Mouse (Mus musculus): ENCODE data around the gene Faap100.
A peak's percentile ranks its signal among the peaks of the same experiment; 100 is the strongest.

Faap100 gene

DNA sequence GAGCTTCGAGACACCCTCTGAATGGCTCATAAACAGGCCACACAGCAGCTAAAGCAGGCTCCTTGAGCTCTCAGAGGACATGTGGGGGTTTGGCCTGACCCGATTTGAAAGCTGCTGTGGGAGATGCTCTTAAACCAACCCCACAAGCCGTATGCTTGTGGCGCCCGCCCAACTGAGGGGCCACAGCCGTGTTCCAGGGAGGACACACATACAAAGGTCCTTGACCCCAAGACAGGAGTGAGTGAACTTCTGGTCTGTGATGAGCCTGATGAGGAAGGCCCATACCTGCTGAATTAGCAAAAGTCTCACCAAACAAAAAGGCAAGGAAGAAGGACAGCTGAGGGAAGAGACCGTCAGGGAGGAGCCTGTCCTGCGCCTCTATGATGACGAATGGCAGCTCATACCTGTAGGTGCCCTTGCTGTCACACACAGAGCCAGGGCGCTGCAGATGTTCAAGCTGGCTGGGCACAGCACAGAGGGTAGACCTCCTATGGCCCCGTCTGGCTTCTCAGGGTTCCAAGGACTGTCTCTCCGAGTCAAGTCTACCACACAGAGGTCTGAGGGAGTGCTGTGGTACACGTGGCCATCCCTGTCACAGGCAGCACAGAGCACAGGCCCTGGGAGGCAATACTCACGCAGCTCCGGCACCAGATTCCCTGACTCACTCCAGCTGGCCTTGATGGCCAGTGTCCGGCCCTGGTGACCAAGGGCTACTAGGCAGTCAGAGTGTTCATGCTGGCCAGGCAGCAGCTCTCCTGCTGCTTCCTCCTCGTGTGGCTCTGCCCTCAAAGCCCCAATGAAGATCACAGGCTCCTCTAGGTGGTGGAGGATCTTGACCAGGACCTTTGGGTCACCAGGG, 2.0 kb downstream of the Faap100 start:
- no peak for DNase-seq (ENCODE audit: extremely low read depth, low read depth)

- DNase-seq (ENCODE audit: extremely low read depth, low read depth): no peak
These were observed 3.2 kb downstream of the Faap100 start for GRCm38 (mm10) chr11:120375324-120375723.

- no peak for DNase-seq (ENCODE audit: extremely low read depth, low read depth)
These were observed 4.6 kb downstream of the Faap100 start for GRCm38 (mm10) chr11:120373820-120374586.

DNA sequence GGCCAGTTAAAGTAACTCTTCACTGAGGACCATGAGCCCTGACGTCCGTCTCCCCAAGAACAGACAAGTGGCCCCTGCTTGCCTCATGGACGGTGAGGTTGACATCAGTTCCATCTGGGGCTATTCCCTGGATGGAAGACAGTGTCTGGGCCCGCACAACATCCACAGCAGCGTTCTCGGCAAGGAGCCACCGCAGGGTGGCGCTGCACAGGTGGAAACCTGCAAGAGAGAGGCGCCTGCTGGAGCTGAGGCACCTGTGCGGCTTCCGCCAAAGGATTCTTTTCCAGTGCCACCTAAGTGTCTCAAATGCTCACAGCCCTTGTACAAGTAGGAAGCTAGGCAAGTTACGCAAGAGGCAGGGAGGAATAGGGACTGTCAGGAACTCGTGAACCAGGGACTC, 5.5 kb downstream of the Faap100 start:
- no peak for DNase-seq (ENCODE audit: extremely low read depth, low read depth)

DNA sequence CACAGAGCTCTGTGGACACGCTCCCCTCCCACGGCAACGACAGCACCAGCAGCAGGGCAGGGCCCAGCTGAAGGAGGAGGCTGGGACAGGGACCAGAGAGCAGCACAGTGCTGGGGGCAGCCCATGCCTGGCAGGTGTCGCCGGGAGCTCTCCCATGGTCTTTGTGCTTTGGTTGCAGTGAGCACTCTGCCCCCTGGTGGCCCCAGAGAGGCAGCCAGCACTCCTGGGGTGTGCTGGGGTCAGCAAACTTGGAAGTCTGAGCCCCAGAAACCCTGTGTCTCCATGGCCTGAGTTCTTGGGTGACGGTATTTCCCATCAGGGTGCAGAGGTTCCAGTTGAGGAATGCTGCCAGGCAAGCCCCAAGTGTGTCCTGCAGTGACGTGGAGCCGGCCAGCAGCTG, 8.9 kb downstream of the Faap100 start:
- no peak for DNase-seq (ENCODE audit: extremely low read depth, low read depth)

- no peak for DNase-seq (ENCODE audit: extremely low read depth, low read depth)
These were observed 12.0 kb downstream of the Faap100 start for GRCm38 (mm10) chr11:120366443-120367027.

- no peak for DNase-seq (ENCODE audit: extremely low read depth, low read depth)
These were observed 15.7 kb downstream of the Faap100 start for GRCm38 (mm10) chr11:120362891-120363290.

DNA sequence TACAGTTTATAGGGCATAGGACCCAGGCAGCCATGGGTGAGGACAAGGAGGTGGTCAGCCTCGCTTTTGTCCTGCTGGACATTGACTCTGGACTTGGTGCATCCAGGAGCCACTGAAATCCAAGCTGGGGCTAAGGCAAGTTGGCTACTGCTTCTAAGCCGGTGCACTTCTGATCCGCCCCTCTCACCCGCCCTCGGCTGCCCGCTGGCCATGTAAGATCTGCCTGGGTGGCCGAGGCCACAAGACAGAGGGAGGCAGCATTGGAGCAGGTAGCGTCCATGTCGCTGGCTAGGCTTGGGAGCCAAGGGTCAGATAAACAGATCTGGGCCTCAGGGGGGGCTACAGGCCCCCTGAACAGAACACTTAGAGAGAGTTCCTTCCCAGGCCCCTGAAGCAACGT, 17.3 kb downstream of the Faap100 start, which contains the start of gene Fscn2:
TSS of gene Fscn2 (plus strand) at position 240 of the 400 bp plus-strand sequence.
- DNase-seq (ENCODE audit: extremely low read depth, low read depth): no peak

GRCm38 (mm10) chr11:120360755-120361154, 17.8 kb downstream of the Faap100 start:
- no peak for DNase-seq (ENCODE audit: extremely low read depth, low read depth)

DNA sequence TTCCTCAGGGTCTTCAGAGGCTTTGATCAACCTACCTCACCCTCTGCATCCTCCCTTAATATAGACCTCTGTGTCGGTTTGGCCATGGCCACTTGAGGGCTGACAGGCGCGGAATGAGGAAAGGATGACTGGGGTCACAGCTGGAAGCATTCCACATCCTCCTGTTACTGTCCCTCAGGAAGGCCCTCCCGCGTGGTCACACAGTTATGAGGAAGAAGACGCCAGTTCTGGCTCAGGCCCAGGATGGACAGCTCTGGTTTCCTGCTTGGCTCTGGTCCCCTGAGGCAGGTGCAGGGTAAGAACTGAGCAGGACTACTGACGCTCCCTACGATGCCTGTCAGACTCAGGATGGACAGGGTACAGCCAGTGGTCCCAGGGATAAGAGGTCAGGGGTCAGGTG, 18.5 kb downstream of the Faap100 start:
- DNase-seq (ENCODE audit: extremely low read depth, low read depth): no peak

- no peak for DNase-seq (ENCODE audit: extremely low read depth, low read depth)
These were observed 19.2 kb downstream of the Faap100 start for GRCm38 (mm10) chr11:120359391-120359790.

DNA sequence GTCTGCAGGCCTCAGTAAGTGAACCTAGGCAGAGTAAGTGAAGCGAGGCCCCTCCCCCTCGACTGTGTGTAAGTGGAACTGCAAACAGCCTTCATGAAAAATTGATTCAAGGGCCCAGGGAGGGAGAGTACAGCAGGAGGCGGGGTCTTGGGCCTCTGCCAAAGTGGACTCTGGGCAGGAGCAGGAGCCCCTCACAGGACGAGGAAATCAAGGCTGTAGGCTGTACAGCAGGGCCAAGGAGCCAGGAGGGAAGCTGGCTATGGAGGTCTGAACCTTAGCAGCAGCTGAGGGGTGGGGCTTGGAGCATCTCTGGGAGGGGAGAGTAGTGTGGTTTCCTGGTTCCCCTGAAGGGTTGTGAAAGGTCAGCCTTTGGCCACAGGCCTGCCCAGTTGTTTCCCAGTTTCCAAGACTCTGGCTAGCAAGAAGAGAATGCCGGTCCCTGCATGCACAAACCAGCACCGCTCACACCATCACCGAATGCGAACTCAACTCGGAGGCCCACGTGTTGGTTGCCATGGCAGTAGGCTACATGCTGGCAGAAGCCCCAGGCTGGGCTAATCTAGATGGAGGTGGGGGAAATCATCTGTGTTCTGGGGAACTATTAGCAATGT, 20.7 kb downstream of the Faap100 start:
- no peak for DNase-seq (ENCODE audit: extremely low read depth, low read depth)

DNA sequence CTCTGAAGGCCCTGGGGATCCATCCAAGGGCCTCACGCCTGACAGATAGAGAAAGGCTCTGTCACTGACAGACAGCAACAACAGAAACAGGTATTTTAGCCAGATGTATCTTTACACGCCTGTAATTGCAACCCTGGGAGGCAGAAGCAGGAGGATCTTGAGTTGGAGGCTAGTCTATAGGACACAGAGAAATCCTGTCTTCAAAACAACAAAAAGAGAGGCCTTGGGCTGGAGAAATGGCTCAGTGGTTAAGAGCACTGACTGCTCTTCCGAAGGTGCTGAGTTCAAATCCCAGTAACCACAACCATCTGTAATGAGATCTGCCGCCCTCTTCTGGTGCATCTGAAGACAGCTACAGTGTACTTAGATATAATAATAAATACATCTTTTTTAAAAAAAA, 21.7 kb downstream of the Faap100 start:
- DNase-seq (ENCODE audit: extremely low read depth, low read depth): no peak

- no peak for DNase-seq (ENCODE audit: extremely low read depth, low read depth)
These were observed 22.2 kb downstream of the Faap100 start for GRCm38 (mm10) chr11:120356319-120356840.

- no peak for DNase-seq (ENCODE audit: extremely low read depth, low read depth)
These were observed 23.1 kb downstream of the Faap100 start for GRCm38 (mm10) chr11:120355277-120356039.

GRCm38 (mm10) chr11:120354304-120355276, 24.0 kb downstream of the Faap100 start:
- DNase-seq (ENCODE audit: extremely low read depth, low read depth): no peak

GRCm38 (mm10) chr11:120353500-120354303, 24.9 kb downstream of the Faap100 start:
- peak; percentile 70 for DNase-seq (ENCODE audit: extremely low read depth, low read depth)

DNA sequence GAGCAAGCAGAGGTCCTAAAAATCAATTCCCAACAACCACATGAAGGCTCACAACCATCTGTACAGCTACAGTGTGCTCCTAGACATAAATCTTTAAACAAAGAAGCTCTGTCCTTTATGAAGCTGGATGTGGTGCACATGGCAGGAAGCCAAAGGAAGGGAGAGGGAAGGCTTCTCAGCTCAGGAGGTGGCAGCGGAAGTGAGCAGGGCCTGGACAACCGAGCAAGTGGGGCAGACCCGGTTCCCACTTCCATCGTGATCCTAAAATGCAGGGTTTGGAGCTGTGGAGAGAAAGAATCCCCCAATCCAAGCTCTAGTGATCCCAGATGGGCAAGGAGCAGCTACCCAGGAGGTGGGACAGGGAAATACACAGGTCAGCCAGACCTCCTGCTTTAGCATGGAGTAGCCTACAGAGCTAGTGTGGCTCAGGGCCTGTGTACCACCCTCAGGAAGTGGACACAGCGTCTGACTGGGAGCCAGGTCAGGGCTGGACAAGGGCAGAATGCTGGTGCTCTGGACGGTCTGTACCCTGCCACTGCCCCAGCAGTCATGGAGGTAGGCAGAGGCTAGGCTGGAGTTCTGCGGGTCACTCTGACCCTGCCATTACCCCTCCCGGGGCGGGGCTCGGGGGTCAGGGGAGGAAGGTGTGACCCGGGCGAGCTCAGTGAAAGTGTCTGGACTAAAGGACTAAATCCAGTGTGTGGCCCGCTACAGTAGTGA, 25.8 kb downstream of the Faap100 start:
- no peak for DNase-seq (ENCODE audit: extremely low read depth, low read depth)

All from MEL-GATA-1-ER (cell line).